Comparison of ENCODE assay signal across 17 mouse cellular contexts in genomic region chr3:151557125-151557524, GRCm38 (mm10).
"Had no signal": no experiment of that assay in that cellular context is flagged by ENCODE, and none has a peak within 500 bp of the region (broad histone marks: within the 10 kb centered on the region; RNA-seq: fewer than 3 reads in every experiment).

No protein-coding gene starts in this region.

- DNase-seq: kidney, adult 18-20 months; liver, postnatal 0 days; lung, embryonic 14.5 days; retina, postnatal 1 day; right cerebral cortex, postnatal 25 days; spleen, adult 18-20 months; thymus, postnatal 25 days had no signal

- H3K4me2 ChIP-seq: liver, embryonic 11.5 days; lung, embryonic 14.5 days; midbrain, embryonic 12.5 days; neural tube, embryonic 13.5 days; stomach, embryonic 15.5 days had no signal

- H3K4me1 ChIP-seq: midbrain, embryonic 12.5 days; neural tube, embryonic 13.5 days; stomach, embryonic 15.5 days had no signal

- H3K27me3 ChIP-seq: midbrain, embryonic 12.5 days; neural tube, embryonic 13.5 days; stomach, embryonic 15.5 days had no signal

- ATAC-seq: liver, postnatal 0 days; lung, postnatal 0 days; midbrain, embryonic 16.5 days had no signal

- H3K4me3 ChIP-seq: midbrain, embryonic 12.5 days; myocyte; neural tube, embryonic 13.5 days; stomach, embryonic 15.5 days had no signal

- H3K9me3 ChIP-seq: midbrain, embryonic 12.5 days; neural tube, embryonic 13.5 days; stomach, embryonic 15.5 days had no signal

- H3K9ac ChIP-seq: liver, embryonic 14.5 days; liver, postnatal 0 days; lung, embryonic 14.5 days; midbrain, embryonic 12.5 days; neural tube, embryonic 13.5 days; stomach, embryonic 15.5 days had no signal

- H3K36me3 ChIP-seq: midbrain, embryonic 12.5 days; neural tube, embryonic 13.5 days; stomach, embryonic 15.5 days had no signal

- H3K27ac ChIP-seq: kidney, postnatal 0 days; liver, embryonic 14.5 days; macrophage; midbrain, embryonic 12.5 days; neural tube, embryonic 13.5 days; stomach, embryonic 15.5 days had no signal
